Mouse (Mus musculus) thymus, adult 2 months (tissue): ENCODE measurements around the gene Cd19.

ENCODE experiments used
- CTCF ChIP-seq: fragments of 200-500 bp; IDR thresholded peaks from 2 replicates; pipeline ENCODE4 v1.5.1; 2012; ENCODE audit warnings: mild to moderate bottlenecking, control low read depth, low read length, moderate library complexity, borderline replicate concordance; ENCODE audit not compliant: control insufficient read depth, poor library complexity, insufficient read depth; ENCODE audit errors: extremely low read depth
- POLR2A ChIP-seq: fragments of 200-500 bp; IDR thresholded peaks from 2 replicates; pipeline ENCODE4 v1.6.1; 2012; ENCODE audit warnings: mild to moderate bottlenecking, low read length, control low read depth, moderate library complexity; ENCODE audit not compliant: control insufficient read depth, poor library complexity, insufficient read depth; ENCODE audit errors: extremely low read depth

DNA sequence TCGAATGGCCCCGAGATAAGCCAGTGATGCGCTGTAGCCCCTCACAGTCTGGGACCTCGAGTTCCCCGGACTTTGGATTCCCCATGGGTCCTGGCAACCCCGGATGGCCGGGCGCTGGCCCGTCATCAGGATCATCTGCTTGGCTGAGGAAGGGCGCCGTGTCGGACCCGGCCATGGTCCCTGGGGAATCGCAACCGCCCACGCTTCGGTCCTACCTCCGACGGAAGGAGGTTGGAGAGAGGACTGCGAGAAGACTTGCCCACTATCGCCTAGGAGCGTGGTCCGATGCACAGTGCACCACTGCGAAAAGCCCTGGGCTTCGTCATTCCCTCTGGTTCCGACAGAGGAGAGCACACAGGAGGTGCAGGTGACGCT lies 37.8 kb downstream of the Cd19 start:
- TF ChIP-seq POLR2A (no peak), CTCF (no peak)
